Mouse (Mus musculus): ENCODE data around the gene Cyfip2. TPM values are rescaled to one million over a fixed set of nuclear protein-coding genes. Genes with fewer than 3 reads are reported as not detected.

Cyfip2 gene
- polyA plus RNA-seq, 1 experiment from 2014 or later: 4.0 TPM

- H3K4me1 ChIP-seq (replicated peaks): no peaks in the 10 kb centered on the region
- no peak overlapping the region for H3K4me3 ChIP-seq (replicated peaks)
- 74% methylated on average over 8 of the region's 8 CpGs for WGBS (ENCODE audit: insufficient replicate concordance)
- peaks cover 5% of the 10 kb centered on the region; the same call in 1 of the 2 replicates for H3K27me3 ChIP-seq
- H3K9ac ChIP-seq: no peak overlapping the region
- H3K36me3 ChIP-seq (replicated peaks): no peaks in the 10 kb centered on the region
- no peak for ATAC-seq (ENCODE audit: insufficient read depth)
- H3K27ac ChIP-seq (replicated peaks): no peak overlapping the region
- H3K9me3 ChIP-seq (replicated peaks): no peaks in the 10 kb centered on the region
- no peak overlapping the region for H3K4me2 ChIP-seq
These were observed 155.7 kb downstream of the Cyfip2 start for GRCm38 (mm10) chr11:46156945-46157344.

DNA sequence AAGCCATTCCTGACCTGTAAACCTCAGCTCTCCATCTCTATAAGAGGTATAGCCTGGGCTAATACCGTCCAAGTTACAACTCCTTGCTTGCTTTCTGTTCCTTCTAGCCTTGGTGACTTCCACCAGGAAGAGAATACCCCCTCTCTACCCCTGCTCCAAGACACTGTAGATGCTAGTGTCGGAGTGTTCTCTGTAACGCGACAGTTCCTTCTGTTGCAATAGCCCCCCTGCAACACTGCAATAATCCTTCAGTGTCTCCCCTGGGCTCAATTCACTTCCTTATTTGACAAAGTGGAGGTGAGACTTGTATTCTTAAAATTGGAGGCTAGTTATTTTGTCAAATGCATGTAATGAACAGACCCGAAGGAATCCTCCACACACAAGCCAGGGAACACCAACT is 166.0 kb downstream of the Cyfip2 start:
- Histone ChIP-seq H3K9me3 (replicated peaks) (no peaks in the 10 kb centered on the region), H3K4me2 (no peak overlapping the region), H3K27ac (replicated peaks) (no peak overlapping the region), H3K27me3 (no peaks in the 10 kb centered on the region), H3K4me1 (replicated peaks) (no peaks in the 10 kb centered on the region), H3K36me3 (replicated peaks) (no peaks in the 10 kb centered on the region), H3K4me3 (replicated peaks) (no peak overlapping the region), H3K9ac (no peak overlapping the region)
- no peak for ATAC-seq (ENCODE audit: insufficient read depth)
- WGBS (ENCODE audit: insufficient replicate concordance): 64% methylated on average over 5 of the region's 5 CpGs

DNA sequence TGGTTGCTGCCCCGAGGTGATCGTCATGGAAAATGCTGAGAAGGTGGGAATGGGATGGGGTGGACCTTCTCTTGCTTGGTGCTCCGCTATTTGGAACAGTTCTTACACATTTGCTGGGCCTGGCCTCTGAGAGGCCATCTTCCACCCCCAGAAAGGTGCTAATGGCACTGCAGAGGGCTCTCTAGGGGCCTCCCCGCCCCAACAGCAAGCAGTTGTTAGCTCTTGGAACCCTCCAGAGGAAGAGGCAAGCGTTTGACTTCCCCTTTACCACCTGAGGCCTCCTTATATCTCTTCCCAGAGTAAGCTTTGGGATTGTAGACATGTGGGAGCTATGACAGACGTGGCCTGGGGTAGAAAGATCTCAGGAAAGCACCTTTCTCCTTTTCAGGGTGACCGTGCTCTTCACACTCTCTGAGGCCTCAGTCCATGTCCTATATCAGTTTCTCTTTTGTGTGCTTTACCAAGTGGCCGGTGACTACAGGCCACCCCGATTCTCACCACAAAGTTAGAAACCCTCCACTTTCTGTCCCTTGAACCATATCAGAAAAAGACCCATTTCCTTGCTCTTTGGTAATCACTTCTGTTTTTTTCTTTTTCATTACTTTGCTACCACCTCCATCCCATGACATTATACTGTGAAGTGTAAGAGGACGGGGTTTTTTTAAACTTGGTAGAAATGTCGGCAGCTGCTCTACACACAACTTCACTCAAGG is 167.3 kb downstream of the Cyfip2 start:
- Histone ChIP-seq H3K9me3 (replicated peaks) (no peaks in the 10 kb centered on the region), H3K4me2 (no peak overlapping the region), H3K9ac (no peak overlapping the region), H3K27me3 (no peaks in the 10 kb centered on the region), H3K4me1 (replicated peaks) (no peaks in the 10 kb centered on the region), H3K27ac (replicated peaks) (no peak overlapping the region), H3K36me3 (replicated peaks) (no peaks in the 10 kb centered on the region), H3K4me3 (replicated peaks) (no peak overlapping the region)
- no peak for ATAC-seq (ENCODE audit: insufficient read depth)
- WGBS (ENCODE audit: insufficient replicate concordance): 60% methylated on average over 11 of the region's 11 CpGs

Small RNAs within 50 kb of the gene (microRNA-seq; reads per million reads assigned to microRNA genes)
- gene Mir7239: not detected

Other genes with a start within 250 kb of the Cyfip2 start
- 0.03 and 0.15 TPM in 2 replicates for gene Nipal4, start 146.4 kb downstream of the Cyfip2 start, polyA plus RNA-seq (2015; fragmentation: Nextera tagmentation; extraction: Ambion mirVana)
- gene Fndc9, start 77.3 kb downstream of the Cyfip2 start, polyA plus RNA-seq (2015; fragmentation: Nextera tagmentation; extraction: Ambion mirVana): 0.03 and 0.12 TPM in 2 replicates
- 0.08 and 0.16 TPM in 2 replicates for gene Itk, start 76.7 kb upstream of the Cyfip2 start, polyA plus RNA-seq (2015; fragmentation: Nextera tagmentation; extraction: Ambion mirVana)
- gene Fam71b, start 83.7 kb upstream of the Cyfip2 start, polyA plus RNA-seq (2015; fragmentation: Nextera tagmentation; extraction: Ambion mirVana): not detected in 2 replicates
- gene Med7, start 124.1 kb upstream of the Cyfip2 start, polyA plus RNA-seq (2015; fragmentation: Nextera tagmentation; extraction: Ambion mirVana): 48.2 and 53.4 TPM in 2 replicates
- 0.15 and 0.20 TPM in 2 replicates for gene Havcr2, start 142.1 kb upstream of the Cyfip2 start, polyA plus RNA-seq (2015; fragmentation: Nextera tagmentation; extraction: Ambion mirVana)
- gene Gm12169, start 211.4 kb upstream of the Cyfip2 start, polyA plus RNA-seq (2015; fragmentation: Nextera tagmentation; extraction: Ambion mirVana): not detected in 2 replicates